Mouse (Mus musculus): ENCODE results near the gene Atp6v0b. TPM values are rescaled to one million over a fixed set of nuclear protein-coding genes. Genes with fewer than 3 reads are reported as not detected.

Atp6v0b gene
- 102 and 115 TPM in 2 replicates for polyA plus RNA-seq (2011; ENCODE audit: insufficient read depth, insufficient read length, low read depth, missing spikeins)

DNA sequence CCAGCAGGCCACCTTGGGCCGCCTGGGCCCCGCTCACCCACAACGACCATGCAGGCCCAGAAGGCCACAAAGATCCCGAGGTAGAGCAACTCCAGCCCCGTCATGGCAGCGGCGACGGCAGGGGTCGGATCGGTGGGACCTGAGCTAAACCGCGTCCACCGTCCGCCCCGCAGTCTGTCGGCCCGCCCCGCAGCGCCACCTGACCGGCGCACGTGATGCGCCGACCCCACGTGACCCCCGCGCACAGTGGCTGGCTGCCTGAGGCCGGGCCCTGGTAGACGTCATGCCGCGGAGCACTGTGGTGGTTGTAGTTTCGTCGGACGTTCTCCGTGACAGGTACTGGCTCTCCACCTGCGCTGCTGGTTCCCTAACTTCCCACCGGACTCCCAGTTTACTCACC lies at the start of gene Atp6v0b:
Gene Atp6v0b, minus strand, starts transcription at position 201 of the 400 bp plus-strand sequence.
- Histone ChIP-seq H3K4me3 (ENCODE audit: low read depth, low read length) (peak within 1 kb of the TSS; percentile 74), H3K4me1 (ENCODE audit: control insufficient read depth, insufficient read depth, low read length) (peaks cover 2% of the 10 kb centered on the region), H3K27ac (ENCODE audit: insufficient read depth, low read length) (no peak within 1 kb of the TSS), H3K27me3 (ENCODE audit: control insufficient read depth, insufficient read depth, low read length, poor library complexity, severe bottlenecking) (no peaks in the 10 kb centered on the region), H3K36me3 (ENCODE audit: control insufficient read depth, insufficient read depth, low read length, poor library complexity, severe bottlenecking) (peaks cover 23% of the 10 kb centered on the region), H3K9me3 (replicated peaks; ENCODE audit: control insufficient read depth, insufficient read depth, low read length, poor library complexity, severe bottlenecking) (no peaks in the 10 kb centered on the region), H3K9ac (ENCODE audit: low read depth, poor library complexity, severe bottlenecking) (peak within 1 kb of the TSS; percentile 77)
- peak; percentile 53 for TF ChIP-seq POLR2A (IDR thresholded peaks at IDR 0.05; ENCODE audit: insufficient read depth, low read length)
- no peak for TF ChIP-seq EP300 (IDR thresholded peaks at IDR 0.05; ENCODE audit: insufficient read depth, low read depth, low read length)
- TF ChIP-seq CTCF (IDR thresholded peaks at IDR 0.05; ENCODE audit: low read depth, low read length), result no peak

DNA sequence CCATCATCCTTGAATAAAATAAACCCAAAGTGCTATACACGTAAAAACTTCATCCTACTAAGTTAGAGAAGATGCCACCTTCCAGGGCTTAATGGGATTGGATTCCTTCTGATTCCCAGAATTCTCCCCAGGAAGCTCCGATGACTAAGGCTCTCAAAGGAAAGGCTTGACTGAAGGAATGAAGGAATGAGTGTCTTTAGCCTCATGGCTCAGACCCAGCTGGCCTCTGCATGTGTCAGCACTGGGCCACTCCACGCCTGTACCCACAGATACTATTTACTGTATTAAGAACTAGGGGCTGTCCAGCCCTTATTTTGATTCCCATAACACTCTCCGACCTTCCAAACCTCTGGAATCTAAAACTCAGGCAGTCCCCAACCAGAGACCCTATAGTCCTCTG lies 46.9 kb upstream of the Atp6v0b start:
- Histone ChIP-seq H3K9ac (ENCODE audit: low read depth, poor library complexity, severe bottlenecking) (no peak overlapping the region), H3K27ac (ENCODE audit: insufficient read depth, low read length) (no peak overlapping the region), H3K9me3 (replicated peaks; ENCODE audit: control insufficient read depth, insufficient read depth, low read length, poor library complexity, severe bottlenecking) (no peaks in the 10 kb centered on the region), H3K36me3 (ENCODE audit: control insufficient read depth, insufficient read depth, low read length, poor library complexity, severe bottlenecking) (peaks cover 3% of the 10 kb centered on the region; the same call in 1 of the 2 replicates), H3K4me3 (ENCODE audit: low read depth, low read length) (no peak overlapping the region), H3K4me1 (ENCODE audit: control insufficient read depth, insufficient read depth, low read length) (no peaks in the 10 kb centered on the region), H3K27me3 (ENCODE audit: control insufficient read depth, insufficient read depth, low read length, poor library complexity, severe bottlenecking) (no peaks in the 10 kb centered on the region)
- no peak for TF ChIP-seq EP300 (IDR thresholded peaks at IDR 0.05; ENCODE audit: insufficient read depth, low read depth, low read length)
- TF ChIP-seq POLR2A (IDR thresholded peaks at IDR 0.05; ENCODE audit: insufficient read depth, low read length), result no peak
- TF ChIP-seq CTCF (IDR thresholded peaks at IDR 0.05; ENCODE audit: low read depth, low read length), result no peak

DNA sequence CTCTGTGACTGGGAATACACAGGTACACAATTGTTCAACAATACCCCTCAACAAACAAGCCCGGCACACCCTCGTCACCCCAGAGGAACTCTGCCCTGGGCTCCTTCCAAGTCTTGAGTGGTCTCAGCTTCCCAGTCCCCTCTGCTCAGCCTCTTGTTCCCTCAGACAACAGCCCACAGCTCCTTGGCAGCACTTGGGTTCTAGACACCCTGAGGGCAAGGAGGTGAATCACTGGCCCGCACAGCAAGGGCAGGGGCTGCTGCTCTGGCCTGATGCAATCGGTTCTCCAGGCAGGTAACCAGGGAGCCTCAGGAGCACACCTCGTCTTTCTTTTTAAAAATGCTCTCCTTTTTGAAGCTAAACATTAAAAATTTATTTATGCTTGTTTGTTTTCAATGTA lies 46.1 kb upstream of the Atp6v0b start:
- Histone ChIP-seq H3K4me3 (ENCODE audit: low read depth, low read length) (no peak overlapping the region), H3K27me3 (ENCODE audit: control insufficient read depth, insufficient read depth, low read length, poor library complexity, severe bottlenecking) (no peaks in the 10 kb centered on the region), H3K9ac (ENCODE audit: low read depth, poor library complexity, severe bottlenecking) (no peak overlapping the region), H3K4me1 (ENCODE audit: control insufficient read depth, insufficient read depth, low read length) (no peaks in the 10 kb centered on the region), H3K9me3 (replicated peaks; ENCODE audit: control insufficient read depth, insufficient read depth, low read length, poor library complexity, severe bottlenecking) (no peaks in the 10 kb centered on the region), H3K27ac (ENCODE audit: insufficient read depth, low read length) (no peak overlapping the region), H3K36me3 (ENCODE audit: control insufficient read depth, insufficient read depth, low read length, poor library complexity, severe bottlenecking) (peaks cover under 1% of the 10 kb centered on the region; the same call in 1 of the 2 replicates)
- TF ChIP-seq CTCF (IDR thresholded peaks at IDR 0.05; ENCODE audit: low read depth, low read length) (no peak), POLR2A (IDR thresholded peaks at IDR 0.05; ENCODE audit: insufficient read depth, low read length) (no peak), EP300 (IDR thresholded peaks at IDR 0.05; ENCODE audit: insufficient read depth, low read depth, low read length) (no peak)

DNA sequence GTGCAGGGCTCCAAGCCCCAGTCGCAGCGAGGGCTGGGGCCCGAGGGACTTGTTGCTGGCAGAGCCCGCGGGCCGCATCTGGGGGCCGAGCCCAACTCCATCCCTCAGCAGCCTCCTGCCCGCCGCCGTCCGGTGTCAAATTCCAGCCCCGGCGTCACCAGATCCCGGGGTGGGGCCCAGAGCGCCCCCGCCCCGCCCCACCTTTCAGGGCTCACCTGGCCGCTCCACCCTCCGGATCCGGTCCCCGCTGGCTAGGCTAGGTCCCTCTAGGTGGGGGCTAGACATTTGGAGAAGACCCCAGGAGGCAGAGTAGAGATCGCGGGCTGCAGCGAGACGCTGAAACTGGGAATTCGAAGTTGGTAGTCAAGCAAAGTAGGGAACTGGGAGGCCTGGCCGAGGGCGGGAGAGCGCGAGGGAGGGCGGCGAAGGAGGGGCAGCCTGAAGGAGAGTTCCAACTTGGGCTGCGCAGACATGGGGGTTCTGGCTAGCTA lies 42.3 kb upstream of the Atp6v0b start, which contains the start of gene Artn:
Gene Artn, minus strand, starts transcription at position 373 of the 491 bp plus-strand sequence.
- no peak within 1 kb of the TSS for H3K27ac ChIP-seq (ENCODE audit: insufficient read depth, low read length)
- H3K27me3 ChIP-seq (ENCODE audit: control insufficient read depth, insufficient read depth, low read length, poor library complexity, severe bottlenecking), result no peaks in the 10 kb centered on the region; the same call in 1 of the 2 replicates
- TF ChIP-seq EP300 (IDR thresholded peaks at IDR 0.05; ENCODE audit: insufficient read depth, low read depth, low read length) (peak; percentile 18; the same call in 1 of the 2 replicates), POLR2A (IDR thresholded peaks at IDR 0.05; ENCODE audit: insufficient read depth, low read length) (no peak), CTCF (IDR thresholded peaks at IDR 0.05; ENCODE audit: low read depth, low read length) (no peak)
- H3K9ac ChIP-seq (ENCODE audit: low read depth, poor library complexity, severe bottlenecking), result peak within 1 kb of the TSS; percentile 71
- no peaks in the 10 kb centered on the region for H3K9me3 ChIP-seq (replicated peaks; ENCODE audit: control insufficient read depth, insufficient read depth, low read length, poor library complexity, severe bottlenecking)
- H3K4me1 ChIP-seq (ENCODE audit: control insufficient read depth, insufficient read depth, low read length), result no peaks in the 10 kb centered on the region
- peak within 1 kb of the TSS; percentile 91 for H3K4me3 ChIP-seq (ENCODE audit: low read depth, low read length)
- H3K36me3 ChIP-seq (ENCODE audit: control insufficient read depth, insufficient read depth, low read length, poor library complexity, severe bottlenecking), result no peaks in the 10 kb centered on the region

DNA sequence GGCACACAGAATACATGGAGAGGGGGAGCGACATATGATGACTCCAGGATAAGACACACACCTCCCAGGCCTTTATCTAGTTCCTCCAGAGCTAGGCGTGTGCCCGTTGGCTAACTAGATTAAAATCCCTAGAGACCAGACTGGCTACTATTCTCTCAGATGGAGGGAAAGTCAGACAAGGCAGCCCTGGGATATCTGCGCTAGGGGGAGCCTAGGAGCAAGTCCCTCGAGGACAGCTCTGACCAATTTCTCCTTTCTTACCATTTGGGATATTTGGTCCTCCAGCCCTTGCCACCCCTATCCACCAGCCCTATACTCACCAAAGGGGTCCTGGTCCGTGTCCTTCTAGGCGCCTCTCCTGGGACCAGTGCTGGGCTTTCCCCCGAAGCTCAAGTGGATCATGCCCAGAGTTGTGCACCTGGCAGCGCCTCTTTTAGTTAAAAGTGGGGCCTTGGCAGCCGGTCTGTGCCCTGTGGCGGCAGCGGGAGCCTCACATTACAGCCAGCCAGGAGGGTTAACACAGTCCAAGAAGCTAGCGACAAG lies 41.6 kb upstream of the Atp6v0b start:
- H3K9ac ChIP-seq (ENCODE audit: low read depth, poor library complexity, severe bottlenecking), result peak overlapping the region; percentile 71
- H3K27ac ChIP-seq (ENCODE audit: insufficient read depth, low read length), result no peak overlapping the region
- no peaks in the 10 kb centered on the region for H3K36me3 ChIP-seq (ENCODE audit: control insufficient read depth, insufficient read depth, low read length, poor library complexity, severe bottlenecking)
- H3K27me3 ChIP-seq (ENCODE audit: control insufficient read depth, insufficient read depth, low read length, poor library complexity, severe bottlenecking), result no peaks in the 10 kb centered on the region; the same call in 1 of the 2 replicates
- no peaks in the 10 kb centered on the region for H3K4me1 ChIP-seq (ENCODE audit: control insufficient read depth, insufficient read depth, low read length)
- H3K4me3 ChIP-seq (ENCODE audit: low read depth, low read length), result peak overlapping the region; percentile 91
- no peaks in the 10 kb centered on the region for H3K9me3 ChIP-seq (replicated peaks; ENCODE audit: control insufficient read depth, insufficient read depth, low read length, poor library complexity, severe bottlenecking)
- peak; percentile 50 for TF ChIP-seq CTCF (IDR thresholded peaks at IDR 0.05; ENCODE audit: low read depth, low read length)
- no peak for TF ChIP-seq EP300 (IDR thresholded peaks at IDR 0.05; ENCODE audit: insufficient read depth, low read depth, low read length)
- no peak for TF ChIP-seq POLR2A (IDR thresholded peaks at IDR 0.05; ENCODE audit: insufficient read depth, low read length)

DNA sequence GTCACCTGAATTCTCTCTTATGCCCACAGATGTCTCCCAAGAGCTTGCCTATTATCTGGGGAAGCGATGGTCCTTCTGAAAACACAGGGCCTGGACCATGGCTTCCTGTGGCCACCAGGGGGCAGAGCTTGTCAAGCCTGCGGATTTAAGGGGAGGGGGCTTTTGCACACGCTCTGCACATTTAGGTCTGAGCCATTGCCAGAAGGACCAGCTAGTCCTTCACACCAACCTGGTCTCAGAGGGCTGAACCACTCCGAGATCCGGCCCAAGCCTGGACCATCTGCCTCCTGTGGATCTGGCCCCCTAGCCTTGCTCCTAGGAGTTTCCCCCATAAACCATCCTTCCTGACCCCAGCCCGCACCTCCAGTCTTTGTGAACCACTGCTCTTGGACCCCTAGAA lies 41.1 kb upstream of the Atp6v0b start:
- H3K27ac ChIP-seq (ENCODE audit: insufficient read depth, low read length), result no peak overlapping the region
- H3K4me1 ChIP-seq (ENCODE audit: control insufficient read depth, insufficient read depth, low read length), result no peaks in the 10 kb centered on the region
- no peak overlapping the region for H3K4me3 ChIP-seq (ENCODE audit: low read depth, low read length)
- peak; percentile 90 for TF ChIP-seq CTCF (IDR thresholded peaks at IDR 0.05; ENCODE audit: low read depth, low read length)
- no peak for TF ChIP-seq POLR2A (IDR thresholded peaks at IDR 0.05; ENCODE audit: insufficient read depth, low read length)
- no peaks in the 10 kb centered on the region for H3K9me3 ChIP-seq (replicated peaks; ENCODE audit: control insufficient read depth, insufficient read depth, low read length, poor library complexity, severe bottlenecking)
- H3K9ac ChIP-seq (ENCODE audit: low read depth, poor library complexity, severe bottlenecking), result no peak overlapping the region; the same call in 1 of the 2 replicates
- no peaks in the 10 kb centered on the region for H3K36me3 ChIP-seq (ENCODE audit: control insufficient read depth, insufficient read depth, low read length, poor library complexity, severe bottlenecking)
- H3K27me3 ChIP-seq (ENCODE audit: control insufficient read depth, insufficient read depth, low read length, poor library complexity, severe bottlenecking), result no peaks in the 10 kb centered on the region; the same call in 1 of the 2 replicates
